Mouse (Mus musculus) bone marrow macrophage, adult 2 months (primary cell): Measurements from ENCODE around the gene Krt15.

Source experiments
- CTCF ChIP-seq: IDR thresholded peaks from 2 replicates; pipeline ENCODE4 v1.5.1; 2012; ENCODE audit warnings: low read depth, mild to moderate bottlenecking, low read length, moderate library complexity
- POLR2A ChIP-seq: IDR thresholded peaks from 2 replicates; pipeline ENCODE4 v1.6.1; 2012; ENCODE audit warnings: mild to moderate bottlenecking, low read depth, low read length, borderline replicate concordance

DNA sequence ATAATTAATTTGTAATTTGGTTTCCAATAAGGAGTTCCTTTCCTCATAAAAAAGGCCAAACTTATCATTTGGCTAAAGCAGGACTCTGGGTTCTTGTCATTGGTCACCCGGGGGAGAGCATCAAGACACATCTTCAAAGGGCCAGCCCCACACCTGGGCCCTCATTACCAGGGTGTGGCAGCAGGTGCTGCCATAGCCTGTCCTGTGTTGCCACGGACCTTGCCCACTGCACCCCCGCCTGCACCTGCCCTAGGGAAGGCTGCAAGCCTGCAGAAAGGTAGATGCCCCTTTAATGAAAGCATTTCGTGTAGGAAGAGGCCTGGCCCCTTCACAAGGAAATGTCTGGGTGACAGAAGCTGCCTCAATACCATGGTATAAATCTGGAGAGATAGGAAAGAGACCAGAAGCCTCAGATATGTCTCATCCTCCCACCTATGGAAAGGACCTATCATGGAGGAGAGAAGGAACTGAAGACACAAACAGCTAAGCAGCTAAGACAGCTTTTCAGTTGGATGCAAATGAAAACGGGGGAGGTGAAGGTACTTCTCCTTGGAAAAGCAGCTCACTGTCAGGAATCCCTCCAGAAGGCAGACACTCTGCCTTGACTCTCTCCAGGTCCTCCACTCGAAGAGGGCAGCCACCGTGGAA, 47.2 kb downstream of the Krt15 start:
- no peak for TF ChIP-seq POLR2A
- TF ChIP-seq CTCF, result no peak
